Mouse (Mus musculus) stomach, postnatal 0 days (tissue): Measurements from ENCODE around the gene Rangrf.

Source experiments
- CTCF ChIP-seq: IDR thresholded peaks from 2 replicates; pipeline ENCODE4 v1.5.1; 2016; ENCODE audit warnings: antibody characterized with exemption, low read depth, mild to moderate bottlenecking, moderate library complexity
- EP300 ChIP-seq: optimal IDR thresholded peaks from 2 replicates; pipeline ENCODE3; 2016; ENCODE audit warnings: antibody characterized with exemption

- TF ChIP-seq CTCF (no peak), EP300 (no peak)
These were observed 18.3 kb downstream of the Rangrf start for GRCm38 (mm10) chr11:68956697-68957096.
